Mouse (Mus musculus) inflammation-experienced regulatory T-cells (primary cell): Measurements from ENCODE around the gene Abcd3. TPM values are rescaled to one million over a fixed set of nuclear protein-coding genes. Genes with fewer than 3 reads are reported as not detected.

Source experiments
- polyA plus RNA-seq, 2 experiments: library from polyadenylated mRNA; unstranded; fragments of 100-300 nt; shearing (Covaris generic); gene quantifications; one replicate each; pipeline ENCODE4 v1.2.1; 2017

Abcd3 gene
- 10 to 100 TPM; 16.2 to 24.5 TPM for polyA plus RNA-seq

GRCm38 (mm10) chr3:121814877-121815548 lies at the start of gene Abcd3:
TSS of gene Abcd3 (minus strand) at chr3:121815302.

GRCm38 (mm10) chr3:121722971-121723844 lies 91.9 kb downstream of the Abcd3 start, which contains the start of gene F3:
TSS of gene F3 (plus strand) at chr3:121723537.

Other genes with a start within 250 kb of the Abcd3 start
- gene 4930432M17Rik, start 144.5 kb downstream of the Abcd3 start, polyA plus RNA-seq = under 1 TPM in 1 of 2 experiments, not detected in 1; 0.23 TPM
- gene F3, start 91.8 kb downstream of the Abcd3 start, polyA plus RNA-seq = under 1 TPM in 1 of 2 experiments, not detected in 1; 0.77 TPM
- gene Arhgap29, start 137.2 kb upstream of the Abcd3 start, polyA plus RNA-seq = 1 to 10 TPM; 1.8 to 2.0 TPM
- gene Abca4, start 229.1 kb upstream of the Abcd3 start, polyA plus RNA-seq = 1 to 10 TPM in 1 of 2 experiments, under 1 TPM in 1; 0.16 to 1.3 TPM